Mouse (Mus musculus) liver, adult 2 months (tissue): ENCODE data around the gene Hmga1b. TPM values are rescaled to one million over a fixed set of nuclear protein-coding genes. Genes with fewer than 3 reads are reported as not detected.

Experiments
- DNase-seq: peaks from one replicate; pipeline ENCODE4 v3.0.0-alpha.2; 2011; ENCODE audit warnings: low read depth, low spot score; ENCODE audit errors: extremely low read depth
- H3K27ac ChIP-seq: fragments of 200-500 bp; replicated peaks from 2 replicates; pipeline ENCODE4 v1.5.1; 2012; ENCODE audit warnings: low read depth, mild to moderate bottlenecking, control low read depth, inconsistent platforms, low read length; ENCODE audit not compliant: insufficient read depth
- H3K27me3 ChIP-seq: fragments of 200-500 bp; 2 replicates; pipeline ENCODE4 v1.6.1; 2012; ENCODE audit warnings: mild to moderate bottlenecking, moderate library complexity, low read length, inconsistent platforms; ENCODE audit not compliant: control insufficient read depth, insufficient read depth
- H3K36me3 ChIP-seq: fragments of 200-500 bp; 2 replicates; pipeline ENCODE4 v1.6.1; 2012; ENCODE audit warnings: low read length, inconsistent platforms; ENCODE audit not compliant: control insufficient read depth, insufficient read depth
- H3K4me1 ChIP-seq: fragments of 200-500 bp; 2 replicates; pipeline ENCODE4 v1.6.1; 2011; ENCODE audit warnings: low read length; ENCODE audit not compliant: control insufficient read depth, insufficient read depth
- H3K4me3 ChIP-seq: fragments of 200-500 bp; 2 replicates; pipeline ENCODE4 v1.5.1; 2011; ENCODE audit warnings: low read depth, mild to moderate bottlenecking, control low read depth, low read length, moderate library complexity; ENCODE audit not compliant: insufficient read depth
- H3K79me2 ChIP-seq: fragments of 200-500 bp; 2 replicates; pipeline ENCODE4 v1.6.1; 2012; ENCODE audit warnings: inconsistent platforms, mild to moderate bottlenecking, low read length, moderate library complexity; ENCODE audit not compliant: control insufficient read depth, insufficient read depth
- H3K9ac ChIP-seq: fragments of 200-500 bp; 2 replicates; pipeline ENCODE4 v1.6.1; 2012; ENCODE audit warnings: low read depth, mild to moderate bottlenecking, control low read depth, inconsistent platforms, low read length
- CTCF ChIP-seq: fragments of 200-500 bp; IDR thresholded peaks from 2 replicates; pipeline ENCODE4 v1.5.1; 2011; ENCODE audit warnings: low read depth, low read length, control low read depth
- POLR2A ChIP-seq: fragments of 200-500 bp; IDR thresholded peaks from 2 replicates; pipeline ENCODE4 v1.6.1; 2011; ENCODE audit warnings: low read length, control low read depth; ENCODE audit not compliant: insufficient read depth; ENCODE audit errors: extremely low read depth
- WGBS: fragments of 180-500 bp; shearing (Covaris S2); methylation state at CpG from one replicate; pipeline ENCODE4 v1.1.7; 2018; 5-methylcytosine and 5-hydroxymethylcytosine counted together
- polyA plus RNA-seq: library from polyadenylated mRNA; depleted of rRNA; stranded (reverse); fragments of >200 nt; gene quantifications from 2 replicates; pipeline ENCODE4 v1.2.3, GENCODE M21; 2012; rRNA removed
- total RNA-seq: library from RNA; depleted of rRNA; stranded (reverse); fragments of >200 nt; gene quantifications from 2 replicates; pipeline ENCODE4 v1.2.3, GENCODE M21; 2014; rRNA removed

The Hmga1b gene
- total and polyA plus RNA-seq, 2 experiments, result 0.12 to 0.55 TPM

DNA sequence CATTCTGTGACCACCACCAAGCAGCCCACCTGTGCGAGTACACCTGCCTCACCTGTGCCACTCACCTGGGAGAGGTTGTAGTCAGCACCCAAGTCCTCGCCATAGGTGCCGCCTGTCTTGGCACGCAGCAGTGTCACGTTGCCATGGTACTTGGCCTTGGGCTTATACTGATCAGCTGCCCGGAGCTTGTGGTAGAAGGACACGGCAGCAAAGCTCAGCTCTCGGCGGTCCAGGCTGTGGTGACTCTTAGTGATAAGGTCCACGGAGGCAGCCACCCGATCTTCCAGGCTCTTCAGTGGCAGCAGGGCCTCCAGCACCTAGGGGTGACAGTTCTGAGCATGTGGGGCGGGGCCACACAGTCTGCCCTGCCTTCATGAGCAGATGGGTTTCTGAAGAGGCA, 45.4 kb downstream of the Hmga1b start:
- DNase-seq, result no peak
- no peak for TF ChIP-seq POLR2A

DNA sequence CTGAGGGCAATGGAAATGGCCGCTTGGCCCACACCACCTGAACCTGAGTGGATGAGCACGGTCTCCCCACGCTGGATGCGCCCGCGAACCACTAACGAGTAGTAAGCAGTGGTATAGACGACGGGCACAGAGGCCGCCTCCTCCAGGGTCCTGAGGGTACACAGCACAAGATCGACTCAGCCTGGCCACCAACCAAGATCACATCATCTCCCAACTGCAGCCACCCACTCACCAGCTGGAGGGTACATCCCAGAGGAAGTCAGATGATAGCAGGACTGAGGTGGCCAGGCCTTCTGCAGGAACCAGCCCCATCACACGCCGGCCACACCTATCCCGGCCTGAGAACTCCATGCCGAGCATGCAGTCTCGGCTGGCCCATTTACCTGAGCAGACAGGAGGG, 49.5 kb downstream of the Hmga1b start:
- TF ChIP-seq CTCF (no peak), POLR2A (no peak)
- WGBS, result 94% methylated on average over 16 of the region's 16 CpGs
- no peaks in the 10 kb centered on the region for H3K4me1 ChIP-seq
- no peak for DNase-seq
- peaks cover 79% of the 10 kb centered on the region for H3K36me3 ChIP-seq
- H3K27ac ChIP-seq, result no peak overlapping the region
- H3K9ac ChIP-seq, result no peak overlapping the region
- H3K27me3 ChIP-seq, result no peaks in the 10 kb centered on the region
- H3K4me3 ChIP-seq, result no peak overlapping the region
- no peaks in the 10 kb centered on the region for H3K79me2 ChIP-seq

More for the DNA sequence above, 45.4 kb downstream of the Hmga1b start:
- H3K27ac ChIP-seq, result no peak overlapping the region
- no peak overlapping the region for H3K4me3 ChIP-seq
- WGBS, result 80% methylated on average over 12 of the region's 12 CpGs
- no peaks in the 10 kb centered on the region for H3K79me2 ChIP-seq
- H3K4me1 ChIP-seq, result no peaks in the 10 kb centered on the region; the same call in 1 of the 2 replicates
- no peak overlapping the region for H3K9ac ChIP-seq
- peaks cover 50% of the 10 kb centered on the region for H3K36me3 ChIP-seq
- H3K27me3 ChIP-seq, result no peaks in the 10 kb centered on the region

Other genes starting within 250 kb of the Hmga1b start
- gene Gcgr, start 232.1 kb upstream of the Hmga1b start, total RNA-seq, result 135 and 143 TPM in 2 replicates
- 542 and 561 TPM in 2 replicates for gene Gcgr, start 232.1 kb upstream of the Hmga1b start, polyA plus RNA-seq
- gene Mcrip1, start 213.1 kb upstream of the Hmga1b start, total RNA-seq, result 11.7 and 13.6 TPM in 2 replicates
- 36.8 and 44.4 TPM in 2 replicates for gene Mcrip1, start 213.1 kb upstream of the Hmga1b start, polyA plus RNA-seq
- 0.28 TPM in 1 of 2 replicates, not detected in the other for gene Ppp1r27, start 211.7 kb upstream of the Hmga1b start, total RNA-seq
- gene Ppp1r27, start 211.7 kb upstream of the Hmga1b start, polyA plus RNA-seq, result not detected in 2 replicates
- 933 and 951 TPM in 2 replicates for gene P4hb, start 189.5 kb upstream of the Hmga1b start, total RNA-seq
- gene P4hb, start 189.5 kb upstream of the Hmga1b start, polyA plus RNA-seq, result 683 and 737 TPM in 2 replicates
- gene Arhgdia, start 181.2 kb upstream of the Hmga1b start, total RNA-seq, result 14.9 and 22.3 TPM in 2 replicates
- 142 and 188 TPM in 2 replicates for gene Arhgdia, start 181.2 kb upstream of the Hmga1b start, polyA plus RNA-seq
- gene Alyref, start 164.4 kb upstream of the Hmga1b start, total RNA-seq, result 33.8 and 34.5 TPM in 2 replicates
- 12.6 and 12.9 TPM in 2 replicates for gene Alyref, start 164.4 kb upstream of the Hmga1b start, polyA plus RNA-seq
- 8.9 and 12.8 TPM in 2 replicates for gene Anapc11, start 164.4 kb upstream of the Hmga1b start, total RNA-seq
- gene Anapc11, start 164.4 kb upstream of the Hmga1b start, polyA plus RNA-seq, result 57.0 and 59.4 TPM in 2 replicates
- not detected in 2 replicates for gene Npb, start 154.3 kb upstream of the Hmga1b start, total RNA-seq
- 2.0 and 2.7 TPM in 2 replicates for gene Npb, start 154.3 kb upstream of the Hmga1b start, polyA plus RNA-seq
- gene Pcyt2, start 144.9 kb upstream of the Hmga1b start, total RNA-seq, result 494 and 540 TPM in 2 replicates
- gene Pcyt2, start 144.9 kb upstream of the Hmga1b start, polyA plus RNA-seq, result 1,294 and 1,652 TPM in 2 replicates
- 31.1 and 36.3 TPM in 2 replicates for gene Sirt7, start 137.6 kb upstream of the Hmga1b start, total RNA-seq
- 69.7 and 72.1 TPM in 2 replicates for gene Sirt7, start 137.6 kb upstream of the Hmga1b start, polyA plus RNA-seq
- 41.9 and 44.2 TPM in 2 replicates for gene Mafg, start 129.2 kb upstream of the Hmga1b start, total RNA-seq
- gene Mafg, start 129.2 kb upstream of the Hmga1b start, polyA plus RNA-seq, result 60.5 and 64.2 TPM in 2 replicates
- gene Pycr1, start 119.0 kb upstream of the Hmga1b start, total RNA-seq, result 0.47 and 2.6 TPM in 2 replicates
- 0.25 and 0.61 TPM in 2 replicates for gene Pycr1, start 119.0 kb upstream of the Hmga1b start, polyA plus RNA-seq
- not detected in 2 replicates for gene Myadml2, start 114.6 kb upstream of the Hmga1b start, total RNA-seq
- not detected in 2 replicates for gene Myadml2, start 114.6 kb upstream of the Hmga1b start, polyA plus RNA-seq
- 29.8 and 34.9 TPM in 2 replicates for gene Notum, start 101.6 kb upstream of the Hmga1b start, total RNA-seq
- 56.0 and 61.6 TPM in 2 replicates for gene Notum, start 101.6 kb upstream of the Hmga1b start, polyA plus RNA-seq
- gene Aspscr1, start 89.8 kb upstream of the Hmga1b start, total RNA-seq, result 49.3 and 56.6 TPM in 2 replicates
- 131 and 142 TPM in 2 replicates for gene Aspscr1, start 89.8 kb upstream of the Hmga1b start, polyA plus RNA-seq
- 20.3 and 20.5 TPM in 2 replicates for gene Cenpx, start 49.1 kb upstream of the Hmga1b start, total RNA-seq
- gene Cenpx, start 49.1 kb upstream of the Hmga1b start, polyA plus RNA-seq, result 63.4 and 74.6 TPM in 2 replicates
- 4.4 and 5.1 TPM in 2 replicates for gene Lrrc45, start 48.9 kb upstream of the Hmga1b start, total RNA-seq
- gene Lrrc45, start 48.9 kb upstream of the Hmga1b start, polyA plus RNA-seq, result 7.4 and 9.8 TPM in 2 replicates
- 0.20 and 0.55 TPM in 2 replicates for gene Rac3, start 41.3 kb upstream of the Hmga1b start, total RNA-seq
- gene Rac3, start 41.3 kb upstream of the Hmga1b start, polyA plus RNA-seq, result 0.72 and 1.1 TPM in 2 replicates
- gene Dcxr, start 35.5 kb upstream of the Hmga1b start, total RNA-seq, result 215 and 230 TPM in 2 replicates
- 512 and 554 TPM in 2 replicates for gene Dcxr, start 35.5 kb upstream of the Hmga1b start, polyA plus RNA-seq
- gene Cbr2, start 30.7 kb upstream of the Hmga1b start, total RNA-seq, result not detected in 2 replicates
- gene Cbr2, start 30.7 kb upstream of the Hmga1b start, polyA plus RNA-seq, result 0.28 and 0.86 TPM in 2 replicates
- gene Rfng, start 21.4 kb downstream of the Hmga1b start, total RNA-seq, result 3.1 and 5.7 TPM in 2 replicates
- 25.1 and 28.3 TPM in 2 replicates for gene Rfng, start 21.4 kb downstream of the Hmga1b start, polyA plus RNA-seq
- 81.9 and 89.7 TPM in 2 replicates for gene Gps1, start 21.5 kb downstream of the Hmga1b start, total RNA-seq
- 97.9 and 99.5 TPM in 2 replicates for gene Gps1, start 21.5 kb downstream of the Hmga1b start, polyA plus RNA-seq
- 52.1 and 52.4 TPM in 2 replicates for gene Dus1l, start 33.6 kb downstream of the Hmga1b start, total RNA-seq
- gene Dus1l, start 33.6 kb downstream of the Hmga1b start, polyA plus RNA-seq, result 69.7 and 70.6 TPM in 2 replicates
- 198 and 203 TPM in 2 replicates for gene Fasn, start 61.8 kb downstream of the Hmga1b start, total RNA-seq
- 639 and 935 TPM in 2 replicates for gene Fasn, start 61.8 kb downstream of the Hmga1b start, polyA plus RNA-seq
- gene Ccdc57, start 170.1 kb downstream of the Hmga1b start, total RNA-seq, result 1.5 and 2.3 TPM in 2 replicates
- 0.80 and 1.1 TPM in 2 replicates for gene Ccdc57, start 170.1 kb downstream of the Hmga1b start, polyA plus RNA-seq
- gene Slc16a3, start 185.7 kb downstream of the Hmga1b start, total RNA-seq, result 0.28 and 0.47 TPM in 2 replicates
- 0.51 and 0.52 TPM in 2 replicates for gene Slc16a3, start 185.7 kb downstream of the Hmga1b start, polyA plus RNA-seq
- gene Csnk1d, start 228.5 kb downstream of the Hmga1b start, total RNA-seq, result 28.3 and 31.8 TPM in 2 replicates
- gene Csnk1d, start 228.5 kb downstream of the Hmga1b start, polyA plus RNA-seq, result 34.2 and 36.4 TPM in 2 replicates